Mouse (Mus musculus): ENCODE measurements at regions not wholly inside any gene's neighbourhood (a gene's known extent, or its start where the extent isn't known, plus 50 kb on each side); places are given as distances from the start of the nearest gene placed in this dataset.

DNA sequence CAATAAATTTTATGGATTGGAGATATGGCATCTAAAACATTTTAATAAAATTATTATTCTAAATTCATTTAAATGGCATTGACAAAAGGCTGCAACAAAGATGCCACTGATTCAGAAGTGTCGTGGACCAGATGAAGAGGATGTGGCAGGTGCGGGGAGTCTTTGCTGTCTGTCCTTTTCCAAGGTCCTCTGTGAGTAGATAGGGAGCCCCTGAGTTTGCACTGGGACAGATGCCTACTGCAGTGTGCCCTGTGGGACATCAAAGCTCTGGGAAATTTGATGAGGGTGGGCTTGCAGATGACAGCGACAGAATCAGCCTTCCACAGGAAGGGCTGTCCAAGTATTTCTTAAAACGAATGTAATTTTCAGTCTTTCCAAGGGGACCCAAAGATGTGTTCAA is 541.2 kb downstream of the Bcl11a start:
- no peak for DNase-seq

DNA sequence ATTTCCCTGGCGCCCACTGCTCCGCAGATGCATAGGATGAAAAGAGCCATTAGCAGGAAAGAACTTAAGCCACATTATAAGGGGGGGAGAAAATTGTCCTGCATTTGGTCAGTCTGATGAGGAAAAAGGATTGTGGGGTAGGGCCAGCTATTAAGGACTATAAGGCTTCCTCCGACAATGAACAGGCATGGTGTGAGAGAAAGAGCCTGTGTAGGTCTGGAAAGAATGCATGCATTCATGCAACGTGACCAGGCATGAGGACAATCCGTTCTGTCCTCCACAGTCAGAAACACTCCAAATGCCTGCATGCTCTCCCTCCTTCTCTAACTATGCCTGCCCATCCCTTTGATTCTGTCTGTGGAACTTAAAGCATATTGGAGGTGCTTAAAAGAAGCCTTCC is 550.8 kb downstream of the Bcl11a start:
- no peak for DNase-seq

DNA sequence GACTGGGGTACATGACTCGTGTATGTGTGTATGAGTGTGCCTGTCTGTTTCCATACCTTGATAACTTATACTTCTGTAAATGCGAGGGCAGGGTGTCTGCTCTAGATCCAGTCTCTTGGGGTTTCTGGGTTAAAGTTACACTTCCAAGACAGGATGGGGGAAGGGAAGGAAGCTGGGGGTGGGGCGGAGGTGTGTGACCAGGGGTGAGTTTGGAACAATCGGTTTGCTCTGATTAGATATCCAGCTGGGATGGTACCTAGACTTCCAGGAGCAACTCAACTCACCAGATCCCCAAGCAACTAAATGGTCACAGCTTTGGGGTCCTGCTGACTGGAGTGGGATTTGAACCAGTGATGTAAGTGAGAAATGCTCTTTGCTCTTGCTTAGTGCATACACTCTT is 551.6 kb downstream of the Bcl11a start:
- no peak for DNase-seq

DNA sequence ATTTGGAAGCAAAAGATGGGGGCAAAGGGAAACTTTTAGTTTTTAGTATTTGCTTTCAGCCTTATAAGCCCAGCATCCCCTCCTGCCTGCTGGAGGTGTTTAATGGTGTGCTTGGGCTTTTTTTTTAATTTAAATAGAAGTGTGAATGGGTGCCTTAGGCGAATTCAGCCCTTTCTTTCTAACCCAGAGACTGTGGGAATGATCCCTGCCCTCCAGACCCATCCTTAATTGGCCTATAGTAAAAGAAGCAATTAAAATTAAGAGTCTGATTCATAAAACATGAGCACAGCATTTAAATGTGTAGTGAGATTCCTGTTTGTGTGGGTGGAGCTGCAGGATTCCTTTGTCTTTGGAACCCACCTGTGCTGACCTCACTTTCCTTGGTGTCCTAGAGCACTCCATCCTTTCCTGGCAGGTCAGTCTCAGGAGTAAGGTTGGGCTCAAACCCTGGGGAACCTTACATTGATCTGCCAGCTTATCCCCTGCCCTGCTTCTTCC is 552.6 kb downstream of the Bcl11a start:
- DNase-seq: no peak

DNA sequence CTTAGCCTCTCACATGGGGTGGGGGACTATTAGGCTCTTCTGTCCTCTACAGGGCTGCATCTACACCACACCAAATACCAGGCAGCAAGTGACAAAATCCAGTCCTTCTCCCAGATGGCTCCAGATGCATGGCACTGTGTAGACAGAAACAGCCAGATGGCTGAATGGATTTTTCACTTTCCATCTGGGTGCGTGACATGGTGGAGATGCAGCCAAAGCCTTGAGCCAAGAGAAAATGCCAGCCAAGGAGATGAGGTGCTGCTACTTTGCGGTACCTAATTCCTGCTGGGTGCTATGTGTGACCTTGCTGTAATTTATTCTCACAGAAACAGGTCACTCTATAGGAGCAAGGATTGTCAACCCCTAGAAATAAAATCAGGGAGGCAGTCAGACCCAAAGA is 553.8 kb downstream of the Bcl11a start:
- no peak for DNase-seq

DNA sequence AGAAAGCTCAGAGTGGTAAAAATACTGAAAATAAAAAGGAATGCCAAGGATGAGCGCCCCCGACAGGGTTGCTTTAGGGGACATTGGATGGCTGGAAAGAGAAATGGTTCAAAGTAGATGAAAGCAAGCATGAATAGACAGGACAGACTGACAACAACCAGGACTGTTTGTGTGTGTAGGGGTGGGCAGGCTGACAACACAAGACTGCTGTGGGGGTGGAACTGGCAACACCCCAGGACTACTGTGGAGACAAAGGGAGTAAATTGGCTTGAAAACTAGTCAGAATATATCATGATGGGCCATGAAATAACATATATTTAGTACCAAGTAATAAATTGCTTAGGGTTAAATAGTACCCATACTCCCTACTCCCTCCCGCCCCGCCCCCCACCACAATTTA is 558.9 kb downstream of the Bcl11a start:
- no peak for DNase-seq

DNA sequence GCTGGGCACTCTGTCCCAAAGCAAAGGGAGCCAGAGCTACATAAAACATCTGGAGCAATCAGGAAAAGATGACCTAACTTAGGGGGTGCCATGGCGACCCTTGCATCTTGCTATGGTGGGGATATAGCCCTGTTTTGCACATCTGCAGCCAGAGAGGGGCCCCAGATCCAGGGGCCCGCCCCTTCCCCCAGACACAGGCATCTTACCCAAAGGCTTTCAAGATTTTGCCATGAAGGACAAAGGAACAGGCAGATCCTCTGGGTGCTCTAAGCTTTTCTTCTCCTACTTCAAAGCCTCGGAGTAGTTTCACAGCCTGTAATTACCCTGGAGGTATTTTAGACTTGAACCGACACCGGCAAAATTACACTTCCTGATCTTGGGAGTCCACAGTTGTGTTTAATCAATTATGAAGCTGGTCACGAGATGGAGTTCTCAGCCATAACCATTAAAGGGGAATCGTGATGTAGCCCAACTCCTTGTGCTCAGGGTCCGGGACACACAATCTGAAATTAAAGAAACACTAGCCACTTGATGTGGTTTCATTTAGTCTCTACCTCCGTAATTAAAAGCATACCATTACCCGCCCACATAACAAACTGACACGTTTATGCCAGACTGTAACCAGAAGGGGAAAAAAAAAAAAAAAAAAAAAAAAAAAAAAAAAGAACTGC is 565.7 kb downstream of the Bcl11a start:
- no peak for DNase-seq

DNA sequence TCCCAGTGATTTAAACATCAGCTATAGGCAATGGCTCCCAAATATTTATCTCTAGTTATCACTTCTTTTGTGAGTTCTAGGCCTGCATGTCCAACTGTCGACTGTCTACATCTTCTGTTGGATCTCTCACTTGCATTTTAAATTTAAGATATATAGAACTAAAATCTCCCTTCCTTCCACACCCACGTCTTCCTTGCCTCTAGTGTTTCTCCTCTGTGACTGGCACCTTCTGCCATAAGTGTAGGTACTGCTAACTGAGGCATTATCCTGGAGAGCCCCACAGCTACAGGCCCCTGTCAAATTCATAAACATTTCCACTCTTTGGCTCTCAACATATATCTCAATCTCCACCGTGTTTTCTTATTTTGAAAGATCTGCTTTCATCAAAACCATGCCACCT is 575.0 kb downstream of the Bcl11a start:
- DNase-seq: no peak

DNA sequence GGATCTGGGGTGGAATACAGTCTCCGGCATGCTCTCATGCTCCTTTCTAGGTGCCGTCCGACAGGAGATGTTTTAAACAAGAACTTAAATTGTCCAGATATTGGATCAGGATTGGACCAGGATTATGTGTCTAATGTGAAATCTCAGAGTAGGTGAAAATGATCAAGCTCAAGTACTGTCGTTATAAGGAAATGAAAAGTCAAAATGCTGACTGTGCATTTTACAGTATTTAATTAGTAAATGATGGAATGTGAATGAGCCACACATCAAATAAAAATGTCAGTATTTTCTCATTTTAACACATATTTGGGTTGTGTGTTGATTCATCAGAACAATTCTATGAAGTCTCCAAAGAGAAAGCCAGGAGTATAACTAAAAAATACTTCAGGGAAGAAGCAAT is 586.2 kb downstream of the Bcl11a start:
- DNase-seq: no peak

DNA sequence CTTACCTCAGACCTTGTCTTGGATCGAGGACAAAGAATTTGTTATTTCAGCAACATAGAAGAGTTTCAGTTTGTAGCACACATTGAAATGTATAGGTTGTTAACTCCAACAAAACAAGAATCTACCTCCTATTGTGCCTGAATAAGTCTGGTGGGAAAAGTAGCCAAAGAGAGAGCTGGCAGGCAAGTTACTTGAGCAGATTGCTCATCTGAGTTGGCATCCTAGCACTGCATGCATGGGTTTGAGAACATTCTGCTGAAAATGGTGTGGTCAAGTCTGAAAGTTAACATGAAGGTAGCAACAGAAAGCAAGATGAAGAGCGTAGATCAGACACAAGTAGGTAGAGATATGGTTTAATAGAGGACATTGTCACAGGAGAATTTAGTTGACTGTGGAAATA is 587.5 kb downstream of the Bcl11a start:
- no peak for DNase-seq

DNA sequence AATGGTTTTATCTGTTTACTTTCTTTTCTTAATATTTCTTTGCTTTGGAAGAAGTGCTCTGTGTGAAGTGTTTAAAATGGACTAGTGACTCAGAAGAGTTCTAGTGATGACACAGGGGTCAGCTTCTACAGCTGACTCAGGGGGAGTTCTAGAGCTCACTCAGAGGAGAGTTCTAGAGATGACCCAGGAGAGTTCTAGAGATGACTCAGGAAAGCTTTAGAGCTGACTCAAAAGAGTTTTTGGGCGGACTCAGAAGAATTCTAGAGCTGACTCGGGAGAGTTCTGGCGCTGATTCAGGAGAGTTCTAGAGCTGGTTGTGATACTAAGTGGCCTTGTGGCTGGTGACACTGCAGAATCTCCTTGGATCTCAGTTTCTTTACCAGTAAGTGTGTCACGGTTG is 593.8 kb downstream of the Bcl11a start:
- no peak for DNase-seq

DNA sequence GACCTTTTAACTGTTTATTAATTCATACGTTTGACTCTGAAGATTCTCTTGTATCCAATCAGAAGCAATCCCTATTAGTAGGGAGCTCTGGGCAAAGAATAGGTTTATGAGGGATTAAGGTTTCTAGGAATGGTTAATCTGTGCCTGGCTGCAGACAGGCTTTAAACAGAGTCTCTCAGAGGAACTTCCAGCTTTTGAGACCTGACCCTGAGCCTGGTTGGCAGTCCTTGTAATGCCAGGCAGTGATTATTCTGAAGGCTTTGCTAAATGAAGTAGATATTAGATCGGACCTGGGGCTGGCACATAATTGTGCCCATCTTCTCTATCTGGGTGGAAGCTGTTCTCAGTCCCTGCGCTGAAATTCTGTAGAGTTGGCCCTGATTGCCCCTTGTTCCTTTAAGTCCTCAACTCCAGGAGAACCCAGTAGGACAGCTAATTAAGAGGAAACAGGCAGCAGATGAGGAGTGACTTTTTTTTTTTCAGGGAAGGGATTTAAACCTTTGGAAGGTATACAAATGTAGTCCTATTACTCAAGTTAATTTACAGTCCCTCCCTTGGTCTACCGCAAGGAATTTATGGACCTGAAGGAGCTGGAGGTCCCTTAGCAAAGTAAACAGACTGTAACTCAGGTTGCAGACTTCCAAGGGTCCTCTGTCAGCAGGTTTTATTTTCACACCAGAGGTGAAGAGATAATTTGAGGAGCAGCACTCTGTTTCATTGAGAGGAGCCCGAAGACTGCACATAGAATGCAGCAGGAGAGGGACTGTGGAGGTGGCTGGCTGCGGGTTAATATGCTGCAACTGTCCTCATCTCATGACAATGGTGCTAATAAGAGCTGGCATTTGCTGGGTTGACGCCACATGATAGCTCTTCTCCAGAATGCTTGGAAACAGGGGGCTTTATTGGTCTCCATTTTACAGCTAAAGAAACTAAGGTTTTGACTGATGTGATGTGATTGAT is 595.7 kb downstream of the Bcl11a start:
- no peak for DNase-seq

DNA sequence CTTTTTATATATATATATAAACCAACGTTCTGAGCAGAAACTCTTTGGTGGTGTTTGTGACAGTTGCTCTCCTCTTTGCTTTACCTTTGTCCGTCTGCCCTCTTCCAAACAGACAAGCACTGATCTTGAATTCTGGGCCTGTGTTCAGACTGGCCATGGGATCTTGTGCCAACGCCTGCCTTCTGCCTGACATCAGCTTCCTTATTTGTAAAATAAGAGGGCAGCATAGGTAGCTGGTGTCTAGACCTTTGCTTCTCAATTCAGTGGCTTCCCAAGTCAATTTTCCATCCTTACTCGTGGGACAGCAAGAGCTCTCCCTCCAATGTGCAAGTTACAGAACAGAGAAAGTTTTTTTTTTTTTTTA is 596.3 kb downstream of the Bcl11a start:
- DNase-seq: no peak

DNA sequence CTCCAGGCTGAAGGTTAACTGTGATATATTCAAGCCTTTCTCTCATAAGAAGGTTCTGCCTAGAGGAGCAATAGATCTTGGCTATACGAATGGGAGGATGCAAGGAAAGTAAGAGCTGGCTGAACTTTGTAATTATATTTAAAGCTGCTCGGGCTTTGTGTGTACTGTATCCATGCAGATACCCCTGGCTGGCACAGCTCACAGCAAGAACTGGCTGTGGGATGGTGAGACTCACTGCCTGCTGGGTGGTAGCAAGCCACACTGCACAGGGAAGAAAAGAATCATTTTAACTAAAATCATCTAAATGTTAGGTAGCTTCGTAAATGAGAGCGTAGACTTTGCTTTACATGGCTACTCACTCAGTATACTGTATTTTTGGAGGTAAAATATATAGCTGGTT is 599.2 kb downstream of the Bcl11a start:
- DNase-seq: no peak

DNA sequence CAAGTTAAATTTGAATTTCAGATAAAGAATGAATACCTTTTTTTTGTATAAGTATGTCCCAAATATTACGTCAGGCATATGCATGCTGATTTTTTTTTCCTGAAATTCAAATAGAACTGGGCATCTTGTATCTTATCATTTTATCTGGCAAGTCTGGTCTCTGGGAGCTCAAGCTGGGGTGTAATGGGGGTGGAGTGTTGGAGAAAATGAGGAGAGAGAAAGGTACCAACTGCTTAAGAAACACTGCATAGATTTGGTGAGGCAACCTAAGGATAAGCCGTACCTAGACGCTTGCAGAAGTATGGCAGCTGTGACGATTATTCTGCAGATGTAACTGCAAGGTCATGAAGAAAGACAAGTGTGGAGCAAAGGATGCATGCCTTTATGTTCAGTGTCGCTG is 601.7 kb downstream of the Bcl11a start:
- DNase-seq: no peak

DNA sequence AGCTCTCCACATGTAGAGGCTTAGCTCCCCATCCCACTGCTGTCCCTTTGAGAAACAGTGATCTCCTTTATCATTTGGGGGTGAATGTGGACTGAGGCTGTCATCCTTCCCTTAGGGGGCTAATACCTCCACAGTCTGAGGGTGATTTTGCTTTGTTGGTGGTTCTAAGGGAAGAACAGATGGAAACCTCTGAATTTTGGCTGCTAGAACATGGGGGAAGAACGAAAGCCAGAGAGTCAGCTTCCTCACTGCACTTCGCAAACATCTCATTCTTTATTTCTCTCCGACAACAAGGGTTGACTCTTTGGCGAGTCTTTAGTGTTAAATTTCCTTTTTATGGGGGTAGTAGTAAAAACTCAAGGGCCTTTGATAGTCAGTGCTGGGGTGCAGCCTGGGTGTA is 604.6 kb downstream of the Bcl11a start:
- DNase-seq: no peak

DNA sequence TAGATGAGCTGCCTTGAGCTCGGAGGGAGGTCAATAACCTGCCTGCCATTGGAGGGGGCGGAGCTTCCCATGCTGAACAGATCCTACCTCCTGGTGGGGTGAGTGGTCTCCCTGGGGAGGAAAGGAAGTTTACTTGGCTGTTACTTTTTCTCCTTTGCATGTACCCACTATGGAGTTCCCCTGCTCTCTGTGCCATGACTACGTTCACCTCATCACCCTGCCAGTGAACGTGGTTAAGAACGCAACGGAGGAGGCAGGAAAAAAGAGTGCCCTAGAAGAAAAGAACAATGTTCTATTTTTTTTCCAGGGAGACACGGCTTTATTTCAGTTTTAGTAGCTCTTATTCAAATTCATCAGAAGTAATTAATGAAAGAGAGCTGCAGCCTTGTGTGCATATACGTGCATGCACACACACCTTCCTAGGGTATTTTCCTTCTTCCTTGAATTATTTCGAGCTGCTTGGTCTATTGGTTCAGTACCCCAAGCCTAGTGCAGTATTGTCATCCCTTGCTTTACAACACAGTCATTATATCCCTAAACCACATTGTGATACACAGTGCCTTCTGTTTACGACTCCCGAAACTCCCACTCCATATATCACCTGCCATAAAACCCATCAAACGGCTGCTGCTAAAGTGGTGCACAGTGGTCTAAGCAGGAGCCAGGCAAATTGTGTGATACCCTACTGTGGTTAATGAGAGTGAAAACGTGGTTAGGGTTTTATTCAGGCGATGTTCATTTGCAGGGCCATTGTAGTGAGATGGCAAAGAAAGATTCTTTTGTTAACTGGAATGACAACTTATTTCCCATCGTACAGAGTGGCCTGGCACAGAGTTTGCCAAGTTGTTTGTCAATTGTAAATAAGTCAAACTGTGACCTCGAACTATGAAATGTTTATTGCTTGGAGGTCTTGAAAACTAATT is 608.0 kb downstream of the Bcl11a start:
- peak; percentile 31 for DNase-seq

DNA sequence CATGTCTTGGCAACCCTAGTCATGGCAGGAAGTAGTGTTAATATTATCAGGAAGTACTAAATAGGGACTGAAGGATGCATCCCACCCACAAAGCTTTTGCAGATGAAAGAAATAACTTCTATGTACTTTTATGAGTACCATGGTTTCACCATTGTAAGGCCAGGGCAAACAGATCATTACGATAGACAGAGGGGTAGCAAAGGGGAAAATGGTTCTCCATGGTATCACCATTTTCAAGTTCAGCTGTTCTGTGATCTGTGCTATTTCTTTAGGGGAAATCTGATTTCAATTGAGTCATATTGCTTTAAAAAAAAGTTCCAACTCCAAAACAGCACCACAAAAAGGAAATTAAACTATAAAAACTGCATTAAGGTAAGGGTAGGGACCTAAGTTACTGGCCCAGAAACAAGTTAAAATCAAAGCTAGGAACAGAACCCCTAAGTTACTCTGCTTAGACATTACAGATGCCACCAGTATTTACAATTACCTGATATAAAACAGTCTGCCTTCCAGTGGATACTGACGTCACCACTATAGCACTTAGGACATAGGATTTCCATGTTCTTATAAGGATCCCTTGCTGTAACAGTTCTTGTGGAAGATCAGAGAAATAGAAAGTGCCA is 610.4 kb downstream of the Bcl11a start:
- no peak for DNase-seq

DNA sequence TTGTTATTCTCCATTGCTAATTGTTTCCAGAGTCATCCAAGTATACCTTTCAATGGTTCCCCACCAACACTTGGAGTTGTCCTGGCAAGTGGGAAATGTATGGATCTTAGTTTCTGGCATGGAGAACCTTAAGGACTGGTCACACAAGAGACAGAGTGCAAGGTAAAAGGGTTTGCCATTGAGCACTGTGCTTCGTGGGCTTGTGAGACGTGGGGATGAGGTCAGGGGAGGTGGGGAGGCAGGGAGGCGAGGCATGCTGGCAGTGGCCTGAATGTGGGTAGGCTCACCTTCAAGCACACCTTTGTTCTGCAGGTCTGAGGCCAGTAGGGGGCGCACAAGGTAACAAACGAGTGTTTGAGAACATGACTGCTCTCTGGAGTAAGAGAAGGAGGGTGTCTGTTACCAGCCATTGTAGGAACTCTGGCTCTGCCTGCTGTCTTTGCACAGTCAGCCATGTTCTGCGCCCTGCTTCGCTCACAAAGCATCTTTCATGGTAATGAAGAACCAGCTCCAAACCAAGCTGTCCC is 612.0 kb downstream of the Bcl11a start:
- DNase-seq: peak; percentile 70

DNA sequence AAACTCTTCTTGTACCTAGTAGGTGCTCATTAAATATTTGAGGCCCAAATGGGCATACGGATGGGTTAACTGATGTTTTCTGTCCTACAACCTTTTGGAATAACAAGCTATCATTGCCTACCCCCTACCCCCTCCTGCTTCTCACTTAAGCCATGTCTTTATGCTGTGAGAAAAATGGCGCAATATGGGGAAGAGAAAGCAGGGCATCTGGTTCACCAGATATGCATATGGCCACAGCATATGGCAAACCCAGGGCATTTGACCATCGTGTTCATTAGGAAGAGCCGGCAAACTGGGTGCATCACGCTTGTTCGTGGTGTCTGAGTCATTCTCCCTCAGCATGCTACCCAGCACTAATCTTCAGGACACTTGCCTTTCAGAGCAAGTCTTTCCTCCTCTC is 616.1 kb downstream of the Bcl11a start:
- DNase-seq: no peak

DNA sequence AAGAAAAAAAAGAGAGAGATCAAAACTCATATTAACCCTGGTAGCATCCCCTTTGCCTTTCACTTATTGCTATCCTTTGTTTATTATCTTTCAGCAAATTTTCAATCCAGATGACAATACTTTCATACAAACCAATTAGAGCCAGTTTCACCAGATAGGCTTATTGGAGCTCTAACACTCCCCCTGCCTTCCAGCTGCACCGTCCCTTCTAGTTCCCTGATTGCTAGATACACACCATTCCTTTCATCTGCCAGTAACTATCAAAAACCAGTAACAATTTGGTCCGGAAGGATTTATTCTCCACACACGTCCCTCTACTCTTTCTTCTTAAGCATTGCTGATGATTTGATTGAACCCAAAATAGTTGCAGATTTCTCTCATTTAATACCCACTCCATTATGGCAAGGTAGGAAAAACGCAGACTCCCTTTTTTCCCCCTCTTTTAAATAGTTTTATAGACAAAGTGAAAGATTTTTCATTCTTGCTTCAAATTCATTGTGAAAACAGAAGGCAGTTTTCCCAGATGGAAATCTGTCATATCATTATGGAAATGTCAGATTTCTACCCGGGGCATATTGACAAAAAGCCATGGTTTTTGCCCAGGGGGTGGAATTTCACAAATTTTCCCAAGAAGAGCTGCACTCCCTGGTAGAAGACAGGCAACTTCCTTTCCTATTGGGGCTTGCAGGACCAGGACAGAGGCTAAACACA is 617.3 kb downstream of the Bcl11a start:
- no peak for DNase-seq

DNA sequence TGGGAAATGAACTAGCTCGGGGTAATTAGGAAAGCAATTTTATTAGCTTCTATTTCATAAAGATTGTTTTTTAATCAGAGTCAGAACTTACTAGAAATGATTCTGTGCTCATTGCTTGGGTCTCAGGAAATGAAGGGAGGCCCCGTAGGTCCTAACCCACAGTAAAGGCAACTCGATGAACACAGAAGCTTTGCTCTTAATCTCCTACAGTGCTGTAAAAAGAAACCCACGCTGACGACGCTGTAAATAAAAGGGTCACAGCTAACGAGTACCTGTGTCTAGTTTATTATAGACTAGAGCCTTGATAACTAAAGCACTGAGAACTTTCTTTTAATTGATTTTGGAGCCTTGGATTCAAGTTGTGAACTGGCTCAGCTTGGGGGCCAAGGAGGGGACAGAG is 618.7 kb downstream of the Bcl11a start:
- DNase-seq: no peak
